Mouse (Mus musculus) small intestine, adult 2 months (tissue): ENCODE measurements around the gene Fnip2.

Source experiments
- CTCF ChIP-seq: fragments of 200-500 bp; IDR thresholded peaks from 2 replicates; pipeline ENCODE4 v1.5.1; 2012; ENCODE audit warnings: low read depth, mild to moderate bottlenecking, control low read depth, inconsistent platforms, low read length, moderate library complexity, mixed read lengths; ENCODE audit not compliant: insufficient replicate concordance, insufficient read length; ENCODE audit errors: extremely low read depth
- POLR2A ChIP-seq: fragments of 200-500 bp; IDR thresholded peaks from 2 replicates; pipeline ENCODE4 v1.6.1; 2012; ENCODE audit warnings: low read depth, mild to moderate bottlenecking, control low read depth, inconsistent platforms, low read length, moderate library complexity

DNA sequence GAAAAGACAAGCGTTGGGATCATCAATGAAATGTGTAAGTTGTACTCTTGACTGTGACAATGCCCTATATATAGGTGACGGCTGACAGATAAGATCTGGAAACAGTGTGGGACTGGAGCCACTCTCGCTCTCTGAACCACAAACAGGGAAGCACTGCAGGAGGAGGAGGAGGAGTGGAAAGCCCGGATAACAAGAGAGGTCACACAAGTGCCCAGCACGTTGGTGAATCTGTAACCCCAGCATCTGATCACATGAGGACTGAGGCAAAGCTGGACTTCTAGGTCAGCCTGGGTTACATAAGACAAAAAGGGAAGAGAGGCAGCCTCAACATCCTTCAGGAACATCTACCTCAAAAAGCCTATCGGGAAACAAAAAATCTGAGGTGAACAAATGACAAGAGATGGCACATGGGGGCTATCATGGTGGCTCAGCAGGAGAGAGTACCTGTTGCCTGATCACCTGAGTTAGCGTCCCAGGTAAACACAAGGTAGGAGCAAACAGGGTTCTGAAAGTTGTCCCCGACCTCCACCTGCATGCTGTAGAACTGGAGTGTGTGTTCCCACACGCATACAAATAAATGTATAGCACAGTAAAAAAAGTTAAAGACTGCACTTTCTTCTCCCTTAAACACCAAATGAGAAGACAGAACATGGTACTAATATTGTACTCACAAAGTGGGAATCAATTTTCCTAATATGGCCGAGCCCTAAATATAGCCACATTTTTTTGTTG is 2.6 kb downstream of the Fnip2 start:
- no peak for TF ChIP-seq CTCF
- no peak for TF ChIP-seq POLR2A
